Mouse (Mus musculus) liver, embryonic 15.5 days (tissue): ENCODE results near the gene Rab15. TPM values are rescaled to one million over a fixed set of nuclear protein-coding genes. Genes with fewer than 3 reads are reported as not detected.
A peak's percentile ranks its signal among the peaks of the same experiment; 100 is the strongest.

Experiments used
- ATAC-seq: fragments of 200-750 bp; cut with Nextera tagmentation; 2 replicates; pipeline ENCODE4 v1.8.0; 2017; ENCODE audit warnings: moderate number of reproducible peaks, mild to moderate bottlenecking, moderate library complexity; ENCODE audit not compliant: insufficient read depth
- H3K27ac ChIP-seq: fragments of 300-500 bp; sonication (generic); replicated peaks from 2 replicates; pipeline ENCODE4 v1.5.1; 2015; ENCODE audit warnings: mild to moderate bottlenecking, inconsistent platforms
- H3K27me3 ChIP-seq: fragments of 300-500 bp; sonication (generic); 2 replicates; pipeline ENCODE4 v1.6.1; 2015; ENCODE audit warnings: mild to moderate bottlenecking, inconsistent platforms
- H3K36me3 ChIP-seq: fragments of 300-500 bp; sonication (generic); replicated peaks from 2 replicates; pipeline ENCODE4 v1.6.1; 2015; ENCODE audit warnings: moderate library complexity, mild to moderate bottlenecking, inconsistent platforms
- H3K4me1 ChIP-seq: fragments of 300-500 bp; sonication (generic); replicated peaks from 2 replicates; pipeline ENCODE4 v1.6.1; 2015; ENCODE audit warnings: inconsistent platforms
- H3K4me2 ChIP-seq: fragments of 300-500 bp; sonication (generic); 2 replicates; pipeline ENCODE4 v1.6.1; 2015; ENCODE audit warnings: moderate library complexity, mild to moderate bottlenecking, inconsistent platforms
- H3K4me3 ChIP-seq: fragments of 300-500 bp; sonication (generic); replicated peaks from 2 replicates; pipeline ENCODE4 v1.5.1; 2015; ENCODE audit warnings: mild to moderate bottlenecking, inconsistent platforms
- H3K9ac ChIP-seq: fragments of 300-500 bp; sonication (generic); 2 replicates; pipeline ENCODE4 v1.6.1; 2015; ENCODE audit warnings: moderate library complexity, mild to moderate bottlenecking, inconsistent platforms
- H3K9me3 ChIP-seq: fragments of 300-500 bp; sonication (generic); replicated peaks from 2 replicates; pipeline ENCODE4 v1.6.1; 2016; ENCODE audit warnings: inconsistent platforms
- WGBS: fragments of 180-500 bp; shearing (Covaris S2); methylation state at CpG from one replicate; pipeline ENCODE4 v1.1.7; 2015; ENCODE audit warnings: mixed read lengths; ENCODE audit not compliant: insufficient replicate concordance; 5-methylcytosine and 5-hydroxymethylcytosine counted together
- polyA plus RNA-seq: library from polyadenylated mRNA; unstranded; fragments of >200 nt; fragmentation: Nextera tagmentation; extraction: Ambion mirVana; gene quantifications from 2 replicates; pipeline ENCODE4 v1.2.1, GENCODE M21; 2015

The Rab15 gene
- polyA plus RNA-seq, 1 experiment from 2014 or later = 0.25 TPM

DNA sequence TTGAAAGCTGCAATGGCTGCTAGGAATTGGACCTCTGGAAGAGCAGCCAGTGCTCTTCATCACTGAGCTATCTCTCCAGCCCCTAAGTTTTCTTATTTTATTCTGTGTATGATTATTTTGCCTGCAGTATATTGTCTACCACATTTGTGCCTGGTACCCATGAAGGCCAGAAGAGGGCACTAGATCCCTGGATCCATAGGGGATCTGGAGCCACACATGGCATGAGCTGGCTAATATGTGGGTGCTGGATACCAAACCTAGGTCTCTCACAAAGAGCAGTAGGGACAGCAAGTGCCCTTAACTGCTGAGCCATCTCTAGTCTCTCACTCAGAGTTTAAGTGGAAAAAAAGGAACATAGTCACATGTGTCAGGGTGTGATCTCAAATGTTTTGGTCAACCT lies 44.9 kb downstream of the Rab15 start:
- ATAC-seq = no peak
- no peak overlapping the region for H3K27ac ChIP-seq
- H3K4me2 ChIP-seq = no peak overlapping the region
- H3K36me3 ChIP-seq = peaks cover 17% of the 10 kb centered on the region
- no peaks in the 10 kb centered on the region for H3K4me1 ChIP-seq
- no peaks in the 10 kb centered on the region for H3K27me3 ChIP-seq
- H3K9ac ChIP-seq = no peak overlapping the region
- no peaks in the 10 kb centered on the region for H3K9me3 ChIP-seq
- H3K4me3 ChIP-seq = no peak overlapping the region

DNA sequence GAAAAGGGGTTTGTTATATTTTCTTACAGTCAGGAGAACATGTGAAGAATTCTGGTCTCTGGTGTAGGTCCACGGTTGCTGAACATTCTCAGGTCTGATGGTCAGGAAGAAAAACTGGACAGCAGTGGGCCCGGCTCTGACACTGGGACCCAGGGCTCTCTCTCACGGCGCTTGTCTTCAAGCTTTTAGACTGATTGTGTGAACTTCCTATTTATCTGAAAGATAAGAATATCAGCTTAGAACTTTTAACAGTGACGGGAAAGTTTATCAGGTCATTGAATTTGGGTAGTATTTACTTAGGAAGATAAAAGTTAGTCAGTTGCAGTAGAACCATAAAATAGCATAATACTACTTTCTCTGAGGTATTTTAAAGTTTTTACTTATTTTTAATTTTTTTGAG lies 45.8 kb downstream of the Rab15 start:
- WGBS = 35% methylated on average over 5 of the region's 5 CpGs
- no peak for ATAC-seq
- H3K27me3 ChIP-seq = no peaks in the 10 kb centered on the region
- H3K4me2 ChIP-seq = no peak overlapping the region
- H3K27ac ChIP-seq = no peak overlapping the region
- H3K9me3 ChIP-seq = no peaks in the 10 kb centered on the region
- no peak overlapping the region for H3K9ac ChIP-seq
- H3K4me3 ChIP-seq = no peak overlapping the region
- 0 out of 2 replicates have a peak, but pooled peaks cover 4% of the 10 kb centered on the region for H3K4me1 ChIP-seq
- H3K36me3 ChIP-seq = peaks cover 17% of the 10 kb centered on the region

DNA sequence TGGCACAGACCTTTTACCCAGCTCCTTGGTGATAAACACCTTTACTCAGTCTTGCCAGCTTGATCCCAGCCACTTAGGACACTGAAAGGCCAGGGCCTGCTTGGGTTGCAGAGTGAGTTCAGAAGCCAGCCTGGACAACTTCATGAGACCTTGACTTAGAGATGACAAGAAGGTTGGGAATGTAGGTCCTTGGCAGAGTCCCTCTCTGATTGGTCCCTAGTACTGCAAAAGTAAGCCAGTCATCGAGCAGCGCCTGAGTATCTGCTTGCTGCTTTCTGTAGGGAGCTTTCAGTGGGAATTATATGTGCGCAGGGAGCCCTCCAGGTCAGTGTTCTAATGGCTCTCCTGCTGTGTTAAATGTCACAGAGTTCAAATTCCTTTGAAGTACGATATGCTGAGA lies 47.6 kb downstream of the Rab15 start:
- no peaks in the 10 kb centered on the region for H3K9me3 ChIP-seq
- WGBS = 83% methylated on average over 4 of the region's 4 CpGs
- peaks cover 13% of the 10 kb centered on the region for H3K36me3 ChIP-seq
- 0 out of 2 replicates have a peak, but pooled peaks cover 4% of the 10 kb centered on the region for H3K4me1 ChIP-seq
- no peaks in the 10 kb centered on the region for H3K27me3 ChIP-seq
- no peak overlapping the region for H3K27ac ChIP-seq
- no peak overlapping the region for H3K4me3 ChIP-seq
- H3K4me2 ChIP-seq = no peak overlapping the region
- no peak for ATAC-seq
- no peak overlapping the region for H3K9ac ChIP-seq

GRCm38 (mm10) chr12:76774652-76775051 lies 48.1 kb downstream of the Rab15 start:
- H3K4me3 ChIP-seq = no peak overlapping the region
- no peaks in the 10 kb centered on the region for H3K9me3 ChIP-seq
- H3K36me3 ChIP-seq = peaks cover 10% of the 10 kb centered on the region
- WGBS = 36% methylated on average over 3 of the region's 3 CpGs
- ATAC-seq = no peak
- no peak overlapping the region for H3K4me2 ChIP-seq
- no peaks in the 10 kb centered on the region for H3K27me3 ChIP-seq
- no peak overlapping the region for H3K27ac ChIP-seq
- H3K4me1 ChIP-seq = 0 out of 2 replicates have a peak, but pooled peaks cover 4% of the 10 kb centered on the region
- H3K9ac ChIP-seq = no peak overlapping the region

GRCm38 (mm10) chr12:76771540-76771939 lies 51.2 kb downstream of the Rab15 start:
- Histone ChIP-seq H3K4me2 (no peak overlapping the region), H3K27ac (no peak overlapping the region), H3K4me1 (peaks cover 6% of the 10 kb centered on the region), H3K9ac (no peak overlapping the region), H3K27me3 (no peaks in the 10 kb centered on the region), H3K4me3 (no peak overlapping the region), H3K9me3 (no peaks in the 10 kb centered on the region), H3K36me3 (0 out of 2 replicates have a peak, but pooled peaks cover 4% of the 10 kb centered on the region)
- 78% methylated on average over 5 of the region's 5 CpGs for WGBS
- ATAC-seq = no peak

GRCm38 (mm10) chr12:76770841-76771500 lies 51.7 kb downstream of the Rab15 start:
- H3K36me3 ChIP-seq = 0 out of 2 replicates have a peak, but pooled peaks cover 2% of the 10 kb centered on the region
- H3K4me3 ChIP-seq = no peak overlapping the region
- no peaks in the 10 kb centered on the region for H3K27me3 ChIP-seq
- no peak overlapping the region for H3K4me2 ChIP-seq
- no peak overlapping the region for H3K9ac ChIP-seq
- H3K9me3 ChIP-seq = no peaks in the 10 kb centered on the region
- no peak overlapping the region for H3K27ac ChIP-seq
- peaks cover 12% of the 10 kb centered on the region for H3K4me1 ChIP-seq
- no peak for ATAC-seq
- 75% methylated on average over 5 of the region's 5 CpGs for WGBS

GRCm38 (mm10) chr12:76765901-76766630 lies 56.6 kb downstream of the Rab15 start:
- Histone ChIP-seq H3K27ac (peak overlapping the region; percentile 88), H3K4me1 (peaks cover 17% of the 10 kb centered on the region), H3K9me3 (no peaks in the 10 kb centered on the region), H3K36me3 (no peaks in the 10 kb centered on the region), H3K9ac (peak overlapping the region; percentile 78), H3K4me3 (peak overlapping the region; percentile 80), H3K4me2 (peak overlapping the region; percentile 77), H3K27me3 (no peaks in the 10 kb centered on the region)
- peak; percentile 2; the same call in 1 of the 2 replicates for ATAC-seq
- 32% methylated on average over 20 of the region's 20 CpGs for WGBS

DNA sequence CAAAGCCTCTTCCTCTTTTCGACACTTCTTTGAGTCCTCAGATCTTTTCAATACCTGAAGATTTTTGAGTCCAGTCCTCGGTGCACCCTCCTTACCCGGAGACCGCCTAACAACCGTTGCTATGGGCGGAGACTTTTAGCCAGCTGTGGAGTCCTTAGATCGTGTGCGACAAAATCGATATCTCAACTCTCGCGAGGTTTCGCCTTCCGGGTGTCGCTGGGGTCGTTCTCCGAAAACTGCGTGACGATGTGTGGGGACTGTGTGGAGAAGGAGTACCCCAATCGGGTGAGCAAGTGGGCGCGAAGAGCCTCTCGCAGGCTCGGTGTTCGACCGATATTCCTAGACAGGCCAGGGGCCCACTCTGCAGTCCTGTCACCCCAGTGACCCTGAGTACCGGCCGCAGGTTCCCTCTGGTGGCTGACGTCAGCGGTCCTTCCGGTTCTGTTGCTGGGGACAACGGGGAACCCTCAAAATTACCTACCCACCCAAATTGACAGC lies 57.3 kb downstream of the Rab15 start, which contains the start of the genes Churc1 and Fntb:
Gene Churc1, plus strand, starts transcription at position 185 of the 498 bp plus-strand sequence.
Gene Fntb, plus strand, starts transcription at position 236 of the 498 bp plus-strand sequence.
- peaks cover 17% of the 10 kb centered on the region for H3K4me1 ChIP-seq
- WGBS = 0% methylated on average over 31 of the region's 31 CpGs
- H3K4me3 ChIP-seq = peak within 1 kb of the TSS; percentile 80
- no peaks in the 10 kb centered on the region for H3K36me3 ChIP-seq
- peak within 1 kb of the TSS; percentile 88 for H3K27ac ChIP-seq
- H3K27me3 ChIP-seq = no peaks in the 10 kb centered on the region
- peak within 1 kb of the TSS; percentile 78 for H3K9ac ChIP-seq
- peak; percentile 99 for ATAC-seq
- peak within 1 kb of the TSS; percentile 77 for H3K4me2 ChIP-seq
- H3K9me3 ChIP-seq = no peaks in the 10 kb centered on the region

DNA sequence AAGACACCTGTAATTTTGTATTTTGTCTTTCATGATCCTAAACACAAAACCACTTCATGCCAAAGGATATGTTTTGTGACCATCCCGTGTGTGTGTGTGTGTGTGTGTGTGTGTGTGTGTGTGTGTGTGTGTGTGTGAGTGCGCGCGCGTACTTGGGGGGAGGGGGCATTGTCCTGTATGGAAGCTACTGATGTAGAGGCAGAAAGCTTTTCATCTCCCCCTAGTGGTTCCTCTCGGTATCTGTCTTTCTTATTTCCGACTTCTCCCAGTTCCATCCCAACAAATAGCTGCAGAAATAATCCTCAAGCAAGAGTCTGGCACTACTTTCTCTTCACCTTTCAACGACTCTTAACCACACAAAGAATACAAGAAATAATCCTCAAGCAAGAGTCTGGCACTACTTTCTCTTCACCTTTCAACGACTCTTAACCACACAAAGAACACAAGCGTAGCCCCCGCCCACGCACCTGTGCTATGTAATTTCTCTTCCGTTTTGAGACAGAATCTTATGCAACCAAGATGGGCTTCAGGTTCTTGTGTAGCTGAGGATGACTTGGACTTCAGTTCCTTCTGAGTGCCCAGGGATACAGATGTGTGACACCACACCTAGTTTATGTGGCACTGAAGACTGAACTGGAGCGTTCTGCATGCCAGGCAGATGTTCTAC lies 69.9 kb downstream of the Rab15 start:
- H3K4me1 ChIP-seq = no peaks in the 10 kb centered on the region
- H3K4me2 ChIP-seq = no peak overlapping the region
- H3K36me3 ChIP-seq = no peaks in the 10 kb centered on the region
- no peak overlapping the region for H3K27ac ChIP-seq
- H3K4me3 ChIP-seq = no peak overlapping the region
- H3K9ac ChIP-seq = no peak overlapping the region
- no peaks in the 10 kb centered on the region for H3K9me3 ChIP-seq
- WGBS = 41% methylated on average over 14 of the region's 14 CpGs
- no peak for ATAC-seq
- peaks cover 22% of the 10 kb centered on the region for H3K27me3 ChIP-seq

- no peak overlapping the region for H3K27ac ChIP-seq
- no peak overlapping the region for H3K4me2 ChIP-seq
- no peak overlapping the region for H3K9ac ChIP-seq
- 75% methylated on average over 16 of the region's 16 CpGs for WGBS
- no peaks in the 10 kb centered on the region for H3K36me3 ChIP-seq
- no peaks in the 10 kb centered on the region for H3K9me3 ChIP-seq
- no peaks in the 10 kb centered on the region for H3K4me1 ChIP-seq
- peaks cover 22% of the 10 kb centered on the region for H3K27me3 ChIP-seq
- no peak for ATAC-seq
- H3K4me3 ChIP-seq = no peak overlapping the region
Observed at GRCm38 (mm10) chr12:76750866-76751459, 71.7 kb downstream of the Rab15 start.
